Mouse (Mus musculus): ENCODE data around the gene Tmem196. TPM values are rescaled to one million over a fixed set of nuclear protein-coding genes. Genes with fewer than 3 reads are reported as not detected.

Tmem196 gene
- total RNA-seq (2014; fragmentation: Nextera tagmentation) (not detected in 2 replicates), total RNA-seq (2017) (not detected in 2 replicates)

DNA sequence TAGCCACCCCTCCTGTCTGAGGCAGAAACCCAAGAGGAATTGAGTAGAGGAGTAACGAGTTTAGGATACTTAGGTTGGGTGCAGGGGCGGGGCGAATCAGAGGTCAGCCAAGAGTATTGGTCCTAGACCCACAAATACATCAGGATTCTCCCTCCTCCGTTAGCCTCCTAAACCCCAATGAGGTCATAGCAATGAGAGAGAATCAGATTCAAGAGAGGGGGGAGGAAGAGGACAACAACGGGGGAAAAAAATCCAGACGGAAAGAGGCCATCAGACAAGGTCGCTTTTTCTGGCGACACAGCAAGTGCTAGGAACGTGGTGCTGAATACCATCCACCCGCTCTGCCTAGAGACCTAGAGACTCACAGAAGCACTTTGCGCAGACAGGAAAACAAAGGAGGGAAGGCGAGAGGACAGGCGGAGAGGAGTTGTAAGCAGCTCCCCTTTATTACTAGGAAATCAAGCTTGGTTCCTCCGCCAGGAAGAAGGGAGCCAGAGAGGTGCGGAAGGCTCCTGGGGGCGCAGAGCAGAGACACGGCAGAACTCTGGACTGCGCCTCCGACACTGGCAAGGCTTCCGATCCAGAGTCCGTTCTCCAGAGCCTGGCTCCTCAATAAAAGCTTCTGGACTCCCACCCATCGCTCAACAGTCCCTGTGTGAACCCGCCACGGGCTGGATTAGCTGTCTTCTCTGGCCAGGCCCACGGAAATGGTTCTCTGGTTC, at the start of gene Tmem196:
Gene Tmem196, plus strand, starts transcription at position 234 of the 722 bp plus-strand sequence.
- ATAC-seq (replicated peaks; ENCODE audit: poor library complexity, severe bottlenecking): peak; percentile 14; the same call in 1 of the 2 replicates

DNA sequence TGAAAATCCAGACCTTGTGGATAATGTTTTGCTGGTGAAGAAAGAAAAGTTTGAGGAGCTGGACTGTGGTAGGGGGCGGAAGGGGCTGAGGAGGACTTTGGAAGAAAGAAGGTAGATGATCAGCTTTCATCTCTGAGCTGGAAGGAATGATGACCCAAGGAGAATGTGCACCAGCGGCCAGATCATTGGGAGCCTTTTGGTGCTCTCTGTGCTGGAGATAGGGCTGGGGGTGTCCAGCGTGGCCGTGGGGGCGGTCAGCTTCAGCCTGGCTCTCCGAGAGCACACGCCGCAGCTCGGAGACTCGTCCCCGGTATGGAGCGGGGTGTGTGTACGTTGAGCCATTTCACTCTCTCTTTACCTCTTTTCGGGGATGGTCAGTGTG, 680 bp downstream of the Tmem196 start:
- 0 out of 2 replicates have a peak, but pooled peaks have one; percentile 3 for ATAC-seq (replicated peaks; ENCODE audit: poor library complexity, severe bottlenecking)

DNA sequence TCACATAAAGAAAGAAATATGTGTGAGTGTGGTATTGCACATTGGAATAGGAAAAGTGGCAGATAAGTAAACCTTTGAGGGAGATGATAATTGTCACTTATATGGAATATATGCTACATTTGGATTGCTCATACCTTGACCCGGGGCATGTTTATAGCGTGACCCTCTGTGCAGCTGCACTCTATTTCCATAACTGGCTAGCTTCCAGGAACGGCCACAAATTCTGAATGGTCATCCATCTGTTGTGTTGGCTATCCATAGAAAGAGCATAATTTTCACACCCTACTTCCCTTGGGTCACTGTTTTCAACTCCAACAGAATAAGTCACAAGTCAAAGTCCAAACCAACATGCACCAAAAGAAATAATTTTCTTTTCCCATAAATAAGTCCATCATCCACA, 11.4 kb downstream of the Tmem196 start:
- no peak for ATAC-seq (replicated peaks; ENCODE audit: poor library complexity, severe bottlenecking)

DNA sequence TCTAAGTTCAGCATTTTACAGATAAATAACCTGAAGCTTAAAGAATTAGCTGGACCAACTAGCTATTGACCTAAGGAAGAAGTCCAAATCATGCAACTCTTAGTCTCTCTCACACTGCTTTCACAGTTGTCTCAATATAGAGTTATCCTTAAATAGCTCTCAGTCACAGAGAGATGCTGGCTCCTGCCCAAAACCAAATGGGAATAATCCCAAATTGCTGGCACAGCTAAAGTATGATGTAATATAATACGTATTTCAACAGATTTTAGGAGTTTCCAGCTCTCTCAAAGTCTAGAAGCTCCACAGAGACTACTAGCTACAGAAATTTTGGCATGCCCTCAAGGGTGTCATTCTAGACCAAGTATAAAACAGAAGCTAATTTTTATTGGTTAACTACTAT, 15.1 kb downstream of the Tmem196 start:
- no peak for ATAC-seq (replicated peaks; ENCODE audit: poor library complexity, severe bottlenecking)

DNA sequence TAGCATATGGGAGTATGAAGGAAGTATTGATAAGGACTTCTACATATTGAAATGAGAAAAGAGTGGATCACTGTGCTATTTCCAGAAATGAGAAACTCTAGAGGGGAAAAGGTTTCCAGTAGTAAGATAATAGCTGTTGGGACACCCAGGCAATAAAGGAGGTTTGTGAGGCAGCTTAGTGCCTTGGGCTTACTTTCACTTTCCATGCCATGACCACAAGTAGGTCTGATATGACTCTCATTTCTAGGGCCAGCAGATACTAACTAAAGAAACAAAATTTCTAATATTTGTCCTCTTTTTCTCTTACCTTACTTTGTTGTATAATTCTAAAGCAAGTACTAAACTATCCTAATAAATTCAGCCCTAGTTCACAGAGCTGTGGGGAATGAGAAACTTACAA, 19.8 kb downstream of the Tmem196 start:
- peak; percentile 63; the same call in 1 of the 2 replicates for ATAC-seq (replicated peaks; ENCODE audit: poor library complexity, severe bottlenecking)

DNA sequence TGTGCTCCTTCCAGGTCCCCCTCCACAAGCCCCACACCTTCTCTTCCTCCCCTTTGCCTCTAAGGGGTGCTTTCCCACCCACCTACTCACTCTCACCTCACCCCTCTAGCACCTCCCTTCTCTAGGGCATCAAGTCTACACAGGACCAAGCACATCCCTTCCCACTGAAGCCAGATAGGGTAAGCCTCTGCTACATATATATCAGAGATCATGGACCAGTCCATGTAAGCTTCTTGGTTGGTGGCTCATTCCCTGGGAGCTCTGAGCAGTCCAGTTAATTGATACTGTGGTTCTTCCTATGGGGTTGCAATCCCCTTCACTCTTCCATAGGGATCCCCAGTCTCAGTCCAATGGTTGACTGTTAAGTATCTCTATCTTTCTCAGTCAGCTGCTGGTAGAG, 24.4 kb downstream of the Tmem196 start:
- ATAC-seq (replicated peaks; ENCODE audit: poor library complexity, severe bottlenecking): no peak

DNA sequence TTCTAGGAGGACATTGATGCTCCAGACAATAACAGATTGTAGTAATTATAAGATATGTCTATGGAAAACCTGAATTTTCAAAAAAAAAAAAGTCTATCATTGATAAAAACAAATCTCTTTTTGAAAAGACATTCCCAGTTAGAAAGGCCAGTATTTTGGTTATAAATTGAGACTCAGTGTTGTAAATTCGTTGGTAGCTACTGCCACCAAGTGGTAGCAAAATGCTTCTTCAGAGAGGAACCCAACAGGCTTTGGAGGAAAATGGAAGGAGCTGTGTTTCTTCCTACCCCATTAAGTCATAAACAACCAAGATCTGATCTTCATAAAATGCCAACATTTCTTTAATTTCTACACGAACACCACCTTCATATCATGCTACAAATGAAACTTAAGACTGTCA, 36.1 kb downstream of the Tmem196 start:
- peak; percentile 77 for ATAC-seq (replicated peaks; ENCODE audit: poor library complexity, severe bottlenecking)

DNA sequence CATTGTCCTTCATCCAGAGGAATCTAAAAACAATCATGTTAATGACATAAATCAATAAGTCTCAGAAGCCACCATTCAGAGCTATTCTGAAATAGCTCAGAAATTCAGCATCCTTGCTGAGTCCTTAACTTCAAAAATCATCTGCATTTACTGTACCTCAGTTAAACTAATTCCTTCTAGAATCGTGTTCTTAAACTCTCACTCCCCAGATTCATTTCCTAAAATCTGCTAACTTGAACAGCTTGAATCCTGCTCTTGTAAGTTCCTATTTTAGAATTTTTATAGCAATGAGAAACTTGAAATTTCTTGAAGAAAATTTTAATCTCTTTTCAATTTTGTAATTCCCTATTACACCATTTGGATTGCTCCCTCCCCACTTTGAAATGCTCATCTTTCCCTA, 52.6 kb downstream of the Tmem196 start:
- no peak for ATAC-seq (replicated peaks; ENCODE audit: poor library complexity, severe bottlenecking)

DNA sequence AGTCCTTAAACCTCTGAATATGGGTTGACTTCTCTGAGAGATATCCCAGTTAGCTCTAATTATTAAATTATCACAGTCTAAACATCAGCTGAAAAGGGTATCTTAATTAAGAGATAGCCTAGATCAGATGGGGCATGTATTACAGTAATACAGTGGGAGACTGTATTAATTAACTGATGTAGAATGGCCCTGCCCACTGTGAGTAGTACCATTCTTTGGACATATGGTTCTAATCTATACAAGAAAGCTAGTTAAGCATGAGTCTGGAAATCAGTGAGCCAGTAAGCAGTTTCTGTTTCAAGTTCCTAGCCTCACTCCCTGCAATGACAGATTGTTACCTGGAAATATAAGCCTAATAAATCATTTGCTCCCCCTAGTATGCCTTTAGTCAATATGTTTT, 58.7 kb downstream of the Tmem196 start:
- no peak for ATAC-seq (replicated peaks; ENCODE audit: poor library complexity, severe bottlenecking)

DNA sequence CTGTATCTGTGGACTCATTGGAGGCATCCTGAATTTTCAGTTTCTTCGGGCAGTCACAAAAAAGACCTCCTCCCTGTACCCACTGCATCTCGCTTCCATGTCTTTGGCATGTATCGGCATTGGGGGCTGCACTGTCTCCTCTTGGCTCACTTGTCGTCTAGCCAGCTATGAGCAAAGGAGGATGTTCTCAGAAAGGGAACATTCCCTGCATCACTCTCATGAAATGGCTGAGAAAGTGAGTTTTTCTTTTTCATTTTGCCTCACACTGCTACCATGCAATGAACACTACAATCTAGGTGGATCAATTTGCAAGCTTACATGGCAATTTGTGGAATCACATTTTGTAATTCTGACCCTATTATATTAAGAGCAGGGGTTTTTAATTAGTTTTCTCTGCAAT, 69.1 kb downstream of the Tmem196 start:
- ATAC-seq (replicated peaks; ENCODE audit: poor library complexity, severe bottlenecking): no peak

DNA sequence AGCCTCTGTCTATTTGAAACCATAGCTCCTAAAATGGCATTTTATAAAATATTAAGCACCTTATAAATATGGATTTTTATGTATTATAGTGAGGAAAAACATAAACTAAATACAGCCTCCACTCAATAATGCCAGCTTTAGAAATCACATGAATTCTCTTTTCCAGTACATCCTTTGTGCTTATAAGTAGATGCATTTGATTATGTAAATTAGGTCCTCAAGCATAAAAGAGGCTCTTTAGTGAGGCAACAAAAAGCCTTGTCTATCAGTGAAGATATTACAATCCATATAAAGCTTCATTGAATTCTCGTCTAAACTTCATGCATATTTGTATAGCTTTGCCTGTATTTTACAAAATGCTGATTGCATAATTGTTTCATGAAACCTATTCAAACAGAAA, 69.6 kb downstream of the Tmem196 start:
- no peak for ATAC-seq (replicated peaks; ENCODE audit: poor library complexity, severe bottlenecking)

DNA sequence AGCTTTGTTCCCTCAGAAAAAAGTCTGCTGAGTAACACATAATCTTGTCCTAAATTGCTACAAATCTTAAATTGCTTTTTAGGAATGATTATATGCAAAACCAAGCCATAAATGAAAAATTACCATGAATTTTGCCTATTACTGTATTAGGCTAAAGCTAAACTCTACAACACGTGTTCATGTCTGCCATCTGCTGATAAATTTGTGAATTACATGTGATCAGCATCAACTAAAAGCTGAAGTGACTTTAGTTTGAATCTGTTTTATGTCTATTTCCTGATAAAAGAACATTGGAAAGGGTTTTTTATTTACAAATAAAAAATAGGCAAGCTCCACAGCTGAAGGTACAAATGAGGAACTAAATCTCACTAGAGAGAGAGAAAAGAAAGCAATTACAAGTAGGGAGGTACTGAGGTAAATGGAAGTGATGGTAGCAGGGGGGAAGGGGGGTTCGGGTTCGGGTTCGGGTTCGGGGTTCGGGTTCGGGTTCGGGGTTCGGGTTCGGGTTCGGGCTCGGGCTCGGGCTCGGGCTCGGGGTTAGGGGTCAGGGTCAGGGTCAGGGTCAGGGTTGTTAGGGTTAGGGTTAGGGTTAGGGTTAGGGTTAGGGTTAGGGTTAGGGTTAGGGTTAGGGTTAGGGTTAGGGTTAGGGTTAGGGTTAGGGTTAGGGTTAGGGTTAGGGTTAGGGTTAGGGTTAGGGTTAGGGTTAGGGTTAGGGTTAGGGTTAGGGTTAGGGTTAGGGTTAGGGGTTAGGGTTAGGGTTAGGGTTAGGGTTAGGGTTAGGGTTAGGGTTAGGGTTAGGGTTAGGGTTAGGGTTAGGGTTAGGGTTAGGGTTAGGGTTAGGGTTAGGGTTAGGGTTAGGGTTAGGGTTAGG, 82.7 kb downstream of the Tmem196 start:
- ATAC-seq (replicated peaks; ENCODE audit: poor library complexity, severe bottlenecking): peak; percentile 90
